Mouse (Mus musculus) embryonic facial prominence, embryonic 14.5 days (tissue): ENCODE data around the gene Slc25a54. TPM values are rescaled to one million over a fixed set of nuclear protein-coding genes. Genes with fewer than 3 reads are reported as not detected.

Experiments used
- ATAC-seq: fragments of 200-750 bp; cut with Nextera tagmentation; 2 replicates; pipeline ENCODE4 v1.8.0; 2017; ENCODE audit warnings: low read depth, moderate number of reproducible peaks, moderate TSS enrichment
- DNase-seq: peaks from one replicate; pipeline ENCODE4 v3.0.0-alpha.2; 2015; ENCODE audit warnings: low spot score
- H3K27ac ChIP-seq: fragments of 300-500 bp; sonication (generic); replicated peaks from 2 replicates; pipeline ENCODE4 v1.5.1; 2014; ENCODE audit warnings: low read depth, mild to moderate bottlenecking, low read length, moderate library complexity
- H3K27me3 ChIP-seq: fragments of 300-500 bp; sonication (generic); replicated peaks from 2 replicates; pipeline ENCODE4 v1.6.1; 2014; ENCODE audit warnings: low read length; ENCODE audit not compliant: control insufficient read depth, insufficient read depth
- H3K36me3 ChIP-seq: fragments of 300-500 bp; sonication (generic); 2 replicates; pipeline ENCODE4 v1.6.1; 2014; ENCODE audit warnings: low read length, mixed read lengths; ENCODE audit not compliant: control insufficient read depth, insufficient read depth
- H3K4me1 ChIP-seq: fragments of 300-500 bp; sonication (generic); 2 replicates; pipeline ENCODE4 v1.6.1; 2014; ENCODE audit warnings: antibody characterized with exemption, low read length; ENCODE audit not compliant: control insufficient read depth, insufficient read depth
- H3K4me2 ChIP-seq: fragments of 300-500 bp; sonication (generic); 2 replicates; pipeline ENCODE4 v1.6.1; 2014; ENCODE audit warnings: low read depth, mild to moderate bottlenecking, low read length, moderate library complexity, mixed read lengths
- H3K4me3 ChIP-seq: fragments of 300-500 bp; sonication (generic); 2 replicates; pipeline ENCODE4 v1.5.1; 2014; ENCODE audit warnings: low read depth, mild to moderate bottlenecking, low read length
- H3K9ac ChIP-seq: fragments of 300-500 bp; sonication (generic); 2 replicates; pipeline ENCODE4 v1.6.1; 2014; ENCODE audit warnings: low read depth, mild to moderate bottlenecking, low read length, moderate library complexity, mixed read lengths
- H3K9me3 ChIP-seq: fragments of 300-500 bp; sonication (generic); 2 replicates; pipeline ENCODE4 v1.6.1; 2016; ENCODE audit warnings: low read length; ENCODE audit not compliant: control insufficient read depth
- WGBS: fragments of 180-500 bp; shearing (Covaris S2); extraction: QIAGEN DNeasy Blood & Tissue Kit; methylation state at CpG from one replicate; pipeline ENCODE4 v1.1.7; 2014; 5-methylcytosine and 5-hydroxymethylcytosine counted together
- polyA plus RNA-seq: library from polyadenylated mRNA; unstranded; fragments of >200 nt; fragmentation: Nextera tagmentation; extraction: Ambion mirVana; gene quantifications from 2 replicates; pipeline ENCODE4 v1.2.1, GENCODE M21; 2014

The Slc25a54 gene
- polyA plus RNA-seq, 1 experiment from 2014 or later, result not detected

DNA sequence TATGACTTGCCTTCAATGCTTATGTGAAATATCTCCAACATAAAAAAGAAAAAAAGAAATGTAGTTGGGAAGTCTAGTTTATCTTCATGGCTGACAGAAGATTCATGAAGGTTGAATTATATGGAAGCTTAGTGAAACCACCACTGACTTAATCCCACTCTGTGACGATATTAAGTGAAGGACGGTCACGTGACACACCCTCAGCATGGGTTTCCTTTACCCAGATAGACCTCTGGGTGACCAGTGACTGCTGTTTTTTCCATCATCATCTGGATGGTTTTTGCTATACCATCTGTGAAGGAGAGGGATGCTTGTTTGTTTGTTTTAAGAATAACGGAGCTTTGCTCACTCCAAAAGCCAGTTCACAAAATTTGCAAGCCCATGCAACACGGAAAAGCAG is 39.3 kb downstream of the Slc25a54 start:
- WGBS, result 85% methylated on average over 5 of the region's 5 CpGs
- no peak for ATAC-seq

GRCm38 (mm10) chr3:109119973-109120372 is 39.7 kb downstream of the Slc25a54 start:
- Histone ChIP-seq H3K27me3 (no peaks in the 10 kb centered on the region), H3K27ac (no peak overlapping the region), H3K4me1 (peaks cover 6% of the 10 kb centered on the region; the same call in 1 of the 2 replicates), H3K4me2 (no peak overlapping the region), H3K36me3 (no peaks in the 10 kb centered on the region), H3K9me3 (no peaks in the 10 kb centered on the region), H3K9ac (no peak overlapping the region), H3K4me3 (no peak overlapping the region)
- ATAC-seq (no peak), DNase-seq (no peak)
- WGBS, result 83% methylated on average over 5 of the region's 5 CpGs

More for the DNA sequence above, 39.3 kb downstream of the Slc25a54 start:
- no peak for DNase-seq
- Histone ChIP-seq H3K4me1 (peaks cover 6% of the 10 kb centered on the region; the same call in 1 of the 2 replicates), H3K27ac (no peak overlapping the region), H3K4me3 (no peak overlapping the region), H3K4me2 (no peak overlapping the region), H3K36me3 (no peaks in the 10 kb centered on the region), H3K9me3 (no peaks in the 10 kb centered on the region), H3K9ac (no peak overlapping the region), H3K27me3 (no peaks in the 10 kb centered on the region)

- peak within 1 kb of the TSS; percentile 91 for H3K27ac ChIP-seq
- H3K9ac ChIP-seq, result peak within 1 kb of the TSS; percentile 95
- ATAC-seq (peak; percentile 93), DNase-seq (peak; percentile 84)
- peaks cover 13% of the 10 kb centered on the region; the same call in 1 of the 2 replicates for H3K4me1 ChIP-seq
- no peaks in the 10 kb centered on the region for H3K9me3 ChIP-seq
- 2% methylated on average over 25 of the region's 49 CpGs for WGBS
- H3K4me2 ChIP-seq, result peak within 1 kb of the TSS; percentile 60
- peaks cover 11% of the 10 kb centered on the region; the same call in 1 of the 2 replicates for H3K36me3 ChIP-seq
- no peaks in the 10 kb centered on the region for H3K27me3 ChIP-seq
- H3K4me3 ChIP-seq, result peak within 1 kb of the TSS; percentile 86
Measured at GRCm38 (mm10) chr3:109122641-109123530, 42.6 kb downstream of the Slc25a54 start, which contains the start of gene Slc25a24. Slc25a24 (plus strand) TSS chr3:109123149.

DNA sequence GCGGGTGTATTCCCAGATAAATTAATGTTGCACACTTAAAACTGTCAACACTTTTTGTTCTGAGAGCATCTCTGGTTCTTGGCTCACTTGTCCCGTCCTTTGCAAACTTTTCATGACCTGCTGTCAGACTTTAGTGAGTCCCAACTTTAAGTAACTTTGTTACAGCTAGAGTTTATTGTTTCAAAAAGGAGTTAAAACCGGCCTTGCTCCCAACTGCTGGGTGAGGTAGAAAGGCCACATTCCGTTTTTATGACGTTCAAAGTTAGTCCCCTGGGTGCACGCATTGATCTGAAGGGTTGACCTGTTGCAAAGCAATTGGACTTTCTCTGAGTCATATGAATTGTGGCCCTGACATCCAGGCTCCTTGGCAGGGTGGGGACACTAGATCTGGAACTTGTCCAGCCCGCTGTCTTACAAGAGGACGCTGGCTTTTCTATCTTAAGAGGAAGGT is 43.3 kb downstream of the Slc25a54 start:
- DNase-seq (peak; percentile 55), ATAC-seq (no peak)
- Histone ChIP-seq H3K27ac (peak overlapping the region; percentile 91), H3K9me3 (no peaks in the 10 kb centered on the region), H3K27me3 (no peaks in the 10 kb centered on the region), H3K4me1 (peaks cover 13% of the 10 kb centered on the region; the same call in 1 of the 2 replicates), H3K36me3 (peaks cover 11% of the 10 kb centered on the region; the same call in 1 of the 2 replicates), H3K9ac (peak overlapping the region; percentile 95), H3K4me3 (peak overlapping the region; percentile 86), H3K4me2 (peak overlapping the region; percentile 60)
- WGBS, result 7% methylated on average over 8 of the region's 8 CpGs

GRCm38 (mm10) chr3:109124091-109124490 is 43.8 kb downstream of the Slc25a54 start:
- ATAC-seq (no peak), DNase-seq (no peak)
- Histone ChIP-seq H3K4me1 (peaks cover 13% of the 10 kb centered on the region; the same call in 1 of the 2 replicates), H3K4me3 (peak overlapping the region; percentile 86), H3K9me3 (no peaks in the 10 kb centered on the region), H3K27ac (peak overlapping the region; percentile 91; the same call in 1 of the 2 replicates), H3K27me3 (no peaks in the 10 kb centered on the region), H3K36me3 (peaks cover 11% of the 10 kb centered on the region; the same call in 1 of the 2 replicates), H3K4me2 (peak overlapping the region; percentile 60), H3K9ac (peak overlapping the region; percentile 95; the same call in 1 of the 2 replicates)
- WGBS, result 26% methylated on average over 4 of the region's 4 CpGs

DNA sequence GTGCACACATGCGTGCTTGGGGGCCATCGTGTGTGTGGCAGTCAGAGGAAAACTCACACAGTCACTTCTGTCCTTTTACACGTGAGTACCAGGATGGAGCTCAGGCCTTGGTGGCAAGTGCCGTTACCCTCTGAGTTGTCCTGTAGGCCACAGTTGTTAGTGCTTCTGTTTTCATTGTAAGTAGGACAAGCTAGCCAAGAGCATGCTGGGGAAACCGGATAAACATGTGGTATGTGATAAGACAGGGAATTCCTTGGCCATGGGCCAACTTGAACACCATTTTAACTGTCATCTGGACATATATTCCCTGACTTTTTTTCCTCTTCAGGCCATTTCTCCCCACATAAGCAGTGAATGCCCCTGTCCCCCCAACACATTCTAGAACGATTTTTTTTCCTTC is 45.3 kb downstream of the Slc25a54 start:
- Histone ChIP-seq H3K27me3 (no peaks in the 10 kb centered on the region), H3K9me3 (no peaks in the 10 kb centered on the region), H3K9ac (no peak overlapping the region), H3K36me3 (peaks cover 12% of the 10 kb centered on the region; the same call in 1 of the 2 replicates), H3K4me2 (no peak overlapping the region), H3K4me1 (peaks cover 13% of the 10 kb centered on the region; the same call in 1 of the 2 replicates), H3K4me3 (no peak overlapping the region), H3K27ac (no peak overlapping the region)
- ATAC-seq (no peak), DNase-seq (peak; percentile 57)
- 68% methylated on average over 6 of the region's 6 CpGs for WGBS

DNA sequence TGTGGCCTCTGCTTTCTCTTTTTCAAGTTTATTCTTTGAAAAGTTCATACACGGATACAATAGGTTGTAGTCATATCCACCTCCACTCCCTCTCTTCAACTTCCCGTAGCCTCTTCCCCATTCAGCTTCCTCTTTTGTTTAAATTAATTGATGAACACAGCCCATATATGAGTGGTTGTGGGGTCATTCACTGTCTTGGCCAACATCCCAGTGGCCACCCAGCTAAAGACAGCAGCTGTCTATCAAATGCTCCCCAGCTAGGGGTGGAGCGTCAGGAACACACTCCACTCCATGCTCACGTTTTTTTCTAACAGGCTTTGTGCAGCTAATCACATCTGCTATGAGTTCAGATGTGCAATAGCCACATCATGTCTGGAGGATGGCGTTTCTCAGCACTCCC is 49.5 kb downstream of the Slc25a54 start:
- 0 out of 2 replicates have a peak, but pooled peaks cover 7% of the 10 kb centered on the region for H3K4me1 ChIP-seq
- no peak overlapping the region for H3K9ac ChIP-seq
- H3K4me3 ChIP-seq, result no peak overlapping the region
- ATAC-seq, result no peak
- no peak for DNase-seq
- H3K27ac ChIP-seq, result no peak overlapping the region
- peaks cover 6% of the 10 kb centered on the region; the same call in 1 of the 2 replicates for H3K9me3 ChIP-seq
- no peak overlapping the region for H3K4me2 ChIP-seq
- 72% methylated on average over 5 of the region's 5 CpGs for WGBS
- H3K27me3 ChIP-seq, result no peaks in the 10 kb centered on the region
- peaks cover 38% of the 10 kb centered on the region; the same call in 1 of the 2 replicates for H3K36me3 ChIP-seq

DNA sequence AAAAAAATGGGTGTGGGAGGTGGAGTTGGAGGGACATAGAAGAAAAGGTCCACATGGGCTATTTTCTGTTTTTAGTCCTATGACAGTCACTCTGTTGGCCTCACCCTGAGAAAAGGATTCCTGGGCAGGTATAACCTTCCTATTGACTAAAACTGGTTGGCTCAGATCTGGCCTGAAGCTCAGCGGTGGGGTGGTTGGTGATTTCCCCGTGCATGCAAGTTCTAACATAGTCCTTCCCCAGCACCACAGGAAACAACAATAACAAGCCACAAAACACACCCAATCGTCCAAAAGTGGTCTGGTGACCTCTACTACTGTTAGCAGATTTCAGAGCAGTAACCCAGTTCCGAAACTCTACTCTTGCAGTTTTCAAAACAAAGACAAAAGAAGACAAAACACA is 52.7 kb downstream of the Slc25a54 start:
- Histone ChIP-seq H3K27me3 (no peaks in the 10 kb centered on the region), H3K9me3 (peaks cover 6% of the 10 kb centered on the region; the same call in 1 of the 2 replicates), H3K9ac (no peak overlapping the region), H3K4me1 (no peaks in the 10 kb centered on the region), H3K27ac (no peak overlapping the region), H3K36me3 (peaks cover 38% of the 10 kb centered on the region), H3K4me2 (no peak overlapping the region), H3K4me3 (no peak overlapping the region)
- WGBS, result 91% methylated on average over 4 of the region's 4 CpGs
- ATAC-seq (no peak), DNase-seq (no peak)
